Mouse (Mus musculus) liver, adult 2 months (tissue): Measurements from ENCODE around the gene Asphd1.

Experiments
- CTCF ChIP-seq: fragments of 200-500 bp; IDR thresholded peaks from 2 replicates; pipeline ENCODE4 v1.5.1; 2011; ENCODE audit warnings: low read depth, low read length, control low read depth
- POLR2A ChIP-seq: fragments of 200-500 bp; IDR thresholded peaks from 2 replicates; pipeline ENCODE4 v1.6.1; 2011; ENCODE audit warnings: low read length, control low read depth; ENCODE audit not compliant: insufficient read depth; ENCODE audit errors: extremely low read depth

GRCm38 (mm10) chr7:126896912-126897311 lies 52.5 kb downstream of the Asphd1 start:
- TF ChIP-seq POLR2A (no peak), CTCF (0 out of 2 replicates have a peak, but pooled peaks have one; percentile 1)
